Mouse (Mus musculus) cerebellum, postnatal 36 days (tissue): ENCODE data around the gene Eif2ak3.
"Not testable (repeated sequence)": the region's sequence is repeated elsewhere in the genome, so short reads cannot be mapped to it uniquely, and the experiment has no call there.

Experiments used
- DNase-seq, 2 experiments: peaks; one replicate each; pipeline ENCODE4 v3.0.0; 2021 to 2022; ENCODE audit warnings: mixed read lengths in 2 of 2

The Eif2ak3 gene

DNA sequence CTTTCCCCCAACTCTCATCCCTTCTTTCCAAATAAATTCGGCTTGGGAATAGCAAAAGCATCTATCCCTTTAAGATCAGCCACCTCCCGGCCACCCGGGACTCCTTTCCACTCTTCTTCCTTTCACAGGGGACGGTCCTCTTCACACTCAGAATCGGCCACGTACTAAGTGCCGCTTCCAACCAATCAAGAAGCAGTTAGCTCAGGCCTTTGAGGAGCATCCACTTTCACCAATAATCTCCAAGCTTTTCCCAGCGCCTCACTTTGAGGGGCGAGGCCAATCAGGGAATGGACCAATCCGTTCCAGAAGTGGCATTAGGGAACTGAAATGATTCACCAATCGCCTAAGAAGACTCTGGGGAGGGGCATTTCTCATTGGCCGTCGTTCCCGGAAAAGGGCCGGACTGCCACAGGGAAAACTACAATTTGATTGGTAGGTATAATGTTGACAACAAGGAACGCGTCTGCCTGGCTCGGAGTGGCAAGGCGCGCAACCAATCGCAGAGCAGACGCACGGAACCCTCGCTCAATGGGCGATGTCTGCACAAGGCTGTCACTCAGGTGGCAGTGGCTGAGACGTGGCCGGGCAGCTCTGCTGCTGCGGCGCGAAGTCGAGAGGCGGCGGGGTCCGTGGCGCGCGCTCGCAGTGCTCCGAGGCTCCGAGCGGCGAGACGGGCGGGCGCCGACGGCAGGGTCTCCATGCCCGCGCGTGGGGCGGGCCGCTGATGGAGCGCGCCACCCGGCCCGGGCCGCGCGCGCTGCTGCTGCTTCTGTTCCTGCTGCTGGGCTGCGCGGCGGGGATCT lies at the start of gene Eif2ak3:
TSS of gene Eif2ak3 (plus strand) at position 514 of the 803 bp plus-strand sequence.
- peak; percentile 98 to 99 for DNase-seq

DNA sequence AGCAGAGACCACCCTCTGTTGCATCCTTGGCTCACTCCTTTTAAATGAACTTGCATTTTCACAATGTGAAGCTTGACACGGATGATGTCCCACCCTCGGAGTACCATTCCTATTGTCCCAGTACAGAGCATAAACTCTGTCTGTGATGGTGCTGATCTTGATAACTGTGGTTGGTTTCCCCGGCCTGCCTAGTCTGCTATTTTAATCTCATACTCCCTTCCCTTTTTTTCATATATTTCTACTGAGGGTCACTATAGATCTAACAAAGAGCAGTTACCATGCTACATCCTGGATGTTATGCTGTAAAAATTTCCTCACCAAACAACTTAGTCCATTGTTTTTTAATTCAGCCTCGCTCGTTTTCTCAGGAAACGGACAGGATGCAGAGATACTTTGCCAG lies 47.4 kb upstream of the Eif2ak3 start:
- no peak for DNase-seq

DNA sequence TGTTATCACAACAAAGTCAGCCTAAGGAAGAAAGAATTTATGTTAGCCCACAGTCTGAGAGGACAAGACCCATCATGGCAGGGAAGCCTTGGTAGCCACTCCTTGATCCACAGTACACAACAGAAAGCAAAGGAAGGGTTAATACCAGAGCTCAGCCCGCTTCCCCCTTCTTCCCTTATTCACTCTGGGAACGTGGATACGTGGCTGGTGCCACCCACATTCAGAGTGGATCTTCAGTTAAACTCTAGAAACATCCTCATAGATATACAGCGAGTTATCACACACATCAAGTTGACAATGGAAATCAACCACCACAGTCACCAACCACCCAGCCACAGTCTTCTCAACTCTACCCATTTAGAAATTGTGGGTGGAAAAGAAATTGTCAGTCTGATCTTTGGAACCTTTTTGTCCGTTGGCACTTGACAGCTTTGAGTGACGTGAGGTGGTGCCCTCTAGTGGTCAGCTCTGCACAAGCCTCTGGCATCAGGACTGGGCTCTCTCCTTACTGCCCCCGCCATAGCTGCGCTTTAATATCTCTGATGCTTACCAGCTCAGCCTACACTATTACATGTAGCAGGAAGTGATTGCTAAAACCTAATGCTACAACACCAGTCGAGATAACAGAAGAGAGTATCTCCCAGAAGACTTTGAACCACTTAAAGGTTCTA lies 46.6 kb upstream of the Eif2ak3 start:
- peak; percentile 62 to 68 for DNase-seq

DNA sequence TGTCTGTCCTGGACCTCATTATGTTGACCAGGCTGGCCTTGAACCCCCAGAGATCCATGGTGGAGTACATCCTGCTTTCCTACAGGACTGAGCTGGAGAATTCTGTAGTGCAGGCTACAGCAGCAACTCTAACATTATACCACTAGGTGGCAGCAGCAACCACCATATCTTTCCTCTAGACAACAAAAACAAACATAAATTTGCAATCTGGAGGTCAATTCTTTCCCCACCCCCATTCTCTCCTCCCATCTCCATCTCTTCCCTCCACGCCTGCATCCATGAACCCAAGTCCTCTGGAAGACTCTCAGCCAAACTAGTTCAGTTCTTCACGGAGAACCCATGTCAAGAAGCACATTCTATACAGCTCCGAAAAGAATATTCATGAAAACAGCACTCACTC lies 39.7 kb upstream of the Eif2ak3 start:
- peak; percentile 16 to 49 for DNase-seq

DNA sequence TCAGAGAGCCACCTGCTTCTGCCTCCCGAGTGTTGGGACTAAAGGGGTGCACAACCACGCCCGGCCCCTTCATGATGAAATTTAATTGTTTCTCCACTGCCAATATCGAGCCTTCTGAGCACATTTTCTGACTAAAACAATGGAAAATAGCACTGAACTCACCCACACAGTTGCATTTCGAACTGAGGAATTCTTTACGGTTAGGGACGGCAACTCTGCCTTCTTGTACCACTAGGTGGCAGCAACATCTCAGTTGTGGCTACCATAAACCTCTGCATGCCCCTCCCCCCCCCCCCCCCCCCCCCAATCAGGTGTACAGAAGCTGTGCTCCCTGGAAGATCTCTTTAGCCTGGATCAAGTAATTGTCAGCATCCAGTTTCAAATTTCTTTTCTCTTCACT lies 39.0 kb upstream of the Eif2ak3 start:
- DNase-seq, result peak; percentile 70 to 76

DNA sequence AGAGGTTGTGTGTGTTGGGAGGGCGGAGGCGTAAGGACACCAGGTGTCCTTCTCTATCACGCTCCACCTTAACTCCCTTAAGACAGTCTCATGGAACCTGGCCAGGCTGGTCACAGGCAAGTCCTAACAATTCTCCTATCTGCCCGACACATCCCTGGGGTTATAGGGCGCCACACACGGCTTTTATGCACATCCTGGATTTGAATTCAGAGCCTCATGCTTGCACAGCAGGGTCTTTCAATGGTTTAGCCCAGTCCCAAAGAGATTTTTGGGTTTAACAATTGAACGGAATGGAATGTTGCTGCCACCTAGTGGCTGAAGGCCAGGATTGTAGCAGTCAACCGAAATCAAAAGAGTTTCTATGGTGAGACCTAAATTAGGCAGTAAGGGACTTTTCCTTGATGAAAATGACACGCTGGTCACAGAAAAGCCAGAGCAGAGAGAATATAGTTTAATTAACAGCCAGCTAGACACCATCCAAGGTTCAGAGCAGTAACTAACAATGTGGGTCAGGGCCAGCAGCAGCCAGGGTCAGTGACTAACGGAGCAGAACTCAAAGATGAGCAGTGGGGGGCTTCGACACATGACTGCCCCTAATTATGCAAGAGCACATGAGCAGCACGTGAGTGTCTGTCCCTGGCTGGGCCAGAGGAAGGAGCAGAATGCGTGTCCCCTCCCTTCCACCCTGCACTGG lies 38.3 kb upstream of the Eif2ak3 start:
- peak; percentile 62 to 80 for DNase-seq

DNA sequence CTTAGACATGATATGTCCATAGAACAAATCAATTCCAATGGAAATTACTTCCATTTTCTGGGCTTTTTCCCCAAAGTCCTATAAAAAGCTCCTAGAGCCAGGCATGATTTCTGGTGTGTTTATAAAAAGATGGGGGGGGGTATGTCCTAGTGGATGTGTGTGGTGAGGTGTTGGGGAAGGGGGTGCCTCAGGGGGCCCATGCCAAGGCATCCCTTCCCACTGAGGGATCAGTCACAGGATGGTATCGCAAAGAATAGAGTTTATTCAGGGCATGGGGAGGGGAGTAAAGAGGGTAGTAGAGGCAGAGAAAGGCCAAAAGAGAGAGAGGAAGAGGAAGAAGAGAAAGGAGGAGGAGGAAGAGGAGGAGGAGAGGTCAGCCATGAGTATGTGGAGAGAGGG lies 37.8 kb upstream of the Eif2ak3 start:
- no peak for DNase-seq

DNA sequence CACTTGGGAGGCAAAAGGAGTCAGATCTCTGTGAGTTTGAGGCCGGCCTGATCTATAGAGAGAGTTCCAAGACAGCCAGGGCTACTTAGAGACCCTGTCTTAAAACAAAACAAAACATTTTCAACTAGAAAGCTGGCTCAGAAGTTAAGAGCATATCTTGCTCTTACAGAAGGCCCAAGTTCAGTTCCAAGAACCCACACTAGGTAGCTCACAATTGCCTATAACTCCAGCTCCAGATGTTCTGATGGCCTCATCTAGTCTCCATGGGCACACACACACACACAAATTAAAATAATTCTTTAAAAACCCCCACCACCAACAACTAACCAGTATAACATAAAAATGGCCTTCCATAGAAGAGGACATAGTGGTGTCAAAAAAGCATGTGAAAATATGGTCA lies 33.8 kb upstream of the Eif2ak3 start:
- no peak for DNase-seq

DNA sequence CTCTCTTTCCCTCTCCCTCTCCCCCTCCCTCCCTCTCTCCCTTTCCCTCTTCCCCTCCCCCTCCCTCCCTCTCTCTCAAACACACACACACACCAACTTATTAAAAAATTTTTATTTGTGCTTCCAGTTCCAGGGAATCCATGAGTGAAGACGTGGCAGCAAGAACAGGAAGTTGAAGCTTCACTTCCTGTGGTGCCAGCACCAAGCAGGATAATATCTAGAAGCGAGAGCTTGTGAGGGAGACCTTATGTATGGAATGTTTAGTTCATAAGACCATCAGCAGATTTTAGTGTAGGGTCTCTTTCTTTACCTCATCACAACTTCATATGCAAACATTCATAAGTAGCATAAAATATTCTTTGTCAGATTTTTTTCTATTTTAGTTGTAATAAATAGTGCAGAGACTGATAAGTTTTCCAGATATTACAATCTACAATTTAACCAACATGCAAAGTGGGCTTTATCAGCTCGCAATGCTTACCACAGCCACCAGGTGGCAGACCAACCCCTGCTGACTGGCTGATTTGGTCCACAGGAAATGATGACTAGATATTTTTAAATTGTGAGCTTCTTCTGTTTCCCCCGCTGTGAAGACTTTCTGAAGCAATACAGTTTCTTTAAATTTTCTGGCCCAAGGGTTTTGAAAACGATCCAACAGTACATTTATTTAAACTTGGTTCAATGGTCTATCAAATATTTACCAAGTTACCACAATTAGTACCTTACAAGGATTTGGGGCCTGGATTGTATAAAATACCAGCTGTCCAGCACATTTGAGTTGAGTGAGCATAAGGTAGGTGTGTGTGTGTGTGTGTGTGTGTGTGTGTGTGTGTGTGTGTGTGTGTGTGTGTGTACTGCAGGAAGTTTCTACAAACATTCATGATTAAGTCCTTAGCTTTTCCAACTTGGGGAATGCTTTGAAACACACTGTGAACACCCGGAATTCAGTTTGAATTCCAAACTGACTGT lies 32.5 kb upstream of the Eif2ak3 start:
- peak; percentile 83 to 88 for DNase-seq

DNA sequence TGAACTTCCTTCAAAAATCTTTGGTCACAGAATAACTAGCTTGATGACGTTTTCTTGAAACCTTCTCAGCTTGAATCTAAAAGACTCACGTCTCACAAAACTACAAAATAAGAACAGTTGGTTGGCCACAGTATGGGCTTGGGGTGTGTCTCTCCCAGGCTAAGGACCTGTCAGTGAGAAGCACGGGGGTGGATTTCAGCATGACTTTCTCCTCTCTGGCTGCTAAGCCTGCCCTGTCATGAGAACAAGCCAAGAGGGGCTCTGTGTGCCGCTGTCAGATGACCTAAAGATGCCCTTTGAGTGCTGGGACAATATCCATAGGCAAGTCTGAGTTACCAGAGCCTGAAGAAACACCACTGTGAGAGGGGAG lies 31.8 kb upstream of the Eif2ak3 start:
- DNase-seq, result no peak

DNA sequence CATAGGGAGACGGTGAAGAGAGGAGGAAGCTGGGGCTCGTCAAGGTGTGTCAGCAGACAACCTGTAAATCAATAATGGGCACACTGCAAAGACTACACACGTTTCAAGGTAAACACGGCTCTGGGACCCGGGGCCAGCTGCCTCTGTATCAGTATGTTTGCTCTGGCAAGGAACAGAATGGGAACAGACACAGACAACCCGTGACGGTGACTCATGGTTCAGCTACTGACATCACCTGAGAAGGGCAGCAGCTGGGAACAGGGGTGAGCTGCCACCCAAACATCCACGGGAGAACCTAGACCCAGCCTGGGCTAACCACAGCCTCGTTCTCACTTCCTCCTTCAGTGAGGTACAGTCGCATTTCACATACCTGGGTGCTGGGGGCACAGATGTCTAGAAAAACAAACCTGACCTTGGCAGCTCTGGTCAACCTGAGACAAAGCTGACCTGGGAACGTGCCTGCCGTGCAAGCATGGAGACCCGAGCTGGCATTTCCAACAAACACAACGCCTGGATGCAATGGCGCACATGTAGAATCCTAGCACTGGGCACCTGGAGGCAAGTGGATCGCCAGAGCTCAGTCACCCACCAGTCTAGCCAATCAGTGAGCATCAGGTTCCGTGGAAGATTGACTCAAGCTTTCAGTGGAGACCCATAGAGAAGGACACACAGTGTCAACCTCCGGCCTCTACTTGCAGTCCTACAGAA lies 30.2 kb upstream of the Eif2ak3 start:
- no peak for DNase-seq

DNA sequence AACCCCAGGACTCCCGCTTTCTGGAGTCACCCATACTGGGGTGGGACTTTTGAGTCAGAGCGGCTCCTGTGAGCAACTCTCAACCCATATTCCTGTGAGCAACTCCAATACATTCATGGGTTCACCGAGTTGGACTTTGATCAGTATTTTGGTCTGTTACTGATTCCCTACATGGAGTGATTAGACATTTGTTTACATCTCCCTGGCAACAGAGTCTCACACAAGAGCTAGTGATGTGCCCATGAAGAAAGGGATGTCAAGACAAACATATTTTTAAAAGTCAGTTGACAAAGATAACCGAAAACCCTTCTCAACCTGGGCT lies 29.7 kb upstream of the Eif2ak3 start:
- no peak for DNase-seq

DNA sequence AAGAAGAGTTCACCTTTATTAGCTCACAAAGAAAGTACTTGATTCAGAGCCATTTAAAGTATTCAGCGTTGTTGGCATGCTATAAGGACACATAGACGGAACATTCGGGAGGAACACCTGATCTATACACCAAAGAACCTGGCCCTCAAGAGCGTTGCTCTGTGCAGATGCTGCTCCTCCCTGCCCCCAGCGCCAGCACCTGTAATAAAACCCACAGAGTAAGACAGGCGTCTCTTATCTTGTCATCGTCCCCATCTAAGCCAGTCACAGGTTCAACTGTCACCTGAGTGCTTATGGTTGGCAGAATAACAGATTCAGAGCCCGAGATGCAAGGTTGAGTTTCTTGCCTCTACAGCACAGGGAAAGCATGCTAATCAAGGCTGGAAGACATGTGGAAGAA lies 28.8 kb upstream of the Eif2ak3 start:
- DNase-seq, result no peak

DNA sequence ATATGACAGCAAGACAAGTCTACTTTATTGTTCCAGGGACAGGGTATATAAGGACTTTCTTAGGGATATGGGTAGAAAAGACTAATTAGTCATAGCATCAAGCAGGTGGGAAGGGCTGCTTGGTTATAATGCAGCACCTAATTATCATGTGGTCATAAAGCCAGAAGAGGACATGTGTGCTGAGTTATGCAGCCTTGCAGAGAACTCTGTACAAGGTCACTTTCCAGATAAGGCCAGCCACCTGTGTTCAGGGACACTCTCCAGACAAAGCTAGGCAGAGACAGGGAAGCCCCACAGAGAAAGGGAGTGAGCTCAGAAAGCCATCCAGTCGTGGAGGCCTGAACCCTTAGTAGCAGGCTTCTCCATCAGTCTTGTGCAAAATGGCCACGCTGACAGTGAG lies 22.7 kb upstream of the Eif2ak3 start:
- DNase-seq, result no peak

DNA sequence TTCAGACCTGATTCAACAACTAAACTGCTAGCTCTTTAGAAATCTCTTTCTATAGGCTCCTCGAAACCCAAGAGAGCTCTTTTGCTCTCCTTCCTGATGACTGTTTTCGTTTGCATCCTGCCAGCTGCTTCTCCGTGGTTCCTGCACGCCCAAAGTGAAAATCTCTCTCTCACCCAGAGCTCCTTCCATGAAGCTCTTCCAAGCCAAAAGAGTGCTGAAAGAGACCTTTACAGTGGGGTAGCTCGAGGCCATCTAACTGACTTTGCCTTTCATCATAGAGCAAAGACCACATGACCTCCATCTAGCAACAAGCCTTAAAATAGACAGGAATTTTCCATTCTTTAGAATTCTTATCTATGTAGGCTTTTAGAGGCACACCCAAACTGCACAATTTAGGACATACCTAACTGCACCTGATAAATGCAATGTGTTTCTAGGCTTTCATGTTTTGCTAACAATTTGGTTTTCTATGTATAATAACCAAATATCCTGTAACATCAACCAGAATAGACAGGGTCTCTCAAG lies 21.9 kb upstream of the Eif2ak3 start:
- DNase-seq, result no peak

DNA sequence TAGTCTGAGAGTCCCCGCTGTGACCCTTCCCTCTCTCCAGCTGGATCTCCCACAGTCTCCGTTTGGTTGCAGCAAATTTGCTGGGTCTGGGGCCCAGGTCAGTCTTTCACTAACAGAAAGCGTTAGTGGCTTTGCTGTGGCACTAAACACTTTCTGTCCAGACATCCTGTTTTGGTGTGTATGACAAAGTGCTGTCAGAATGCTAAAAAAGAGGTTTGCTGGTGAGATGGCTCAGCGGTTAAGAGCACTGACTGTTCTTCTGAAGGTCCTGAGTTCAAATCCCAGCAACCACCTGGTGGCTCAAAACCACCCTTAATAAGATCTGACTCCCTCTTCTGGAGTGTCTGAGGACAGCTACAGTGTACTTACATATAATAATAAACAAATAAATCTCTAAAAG lies 21.0 kb upstream of the Eif2ak3 start:
- DNase-seq, result not testable (repeated sequence)

DNA sequence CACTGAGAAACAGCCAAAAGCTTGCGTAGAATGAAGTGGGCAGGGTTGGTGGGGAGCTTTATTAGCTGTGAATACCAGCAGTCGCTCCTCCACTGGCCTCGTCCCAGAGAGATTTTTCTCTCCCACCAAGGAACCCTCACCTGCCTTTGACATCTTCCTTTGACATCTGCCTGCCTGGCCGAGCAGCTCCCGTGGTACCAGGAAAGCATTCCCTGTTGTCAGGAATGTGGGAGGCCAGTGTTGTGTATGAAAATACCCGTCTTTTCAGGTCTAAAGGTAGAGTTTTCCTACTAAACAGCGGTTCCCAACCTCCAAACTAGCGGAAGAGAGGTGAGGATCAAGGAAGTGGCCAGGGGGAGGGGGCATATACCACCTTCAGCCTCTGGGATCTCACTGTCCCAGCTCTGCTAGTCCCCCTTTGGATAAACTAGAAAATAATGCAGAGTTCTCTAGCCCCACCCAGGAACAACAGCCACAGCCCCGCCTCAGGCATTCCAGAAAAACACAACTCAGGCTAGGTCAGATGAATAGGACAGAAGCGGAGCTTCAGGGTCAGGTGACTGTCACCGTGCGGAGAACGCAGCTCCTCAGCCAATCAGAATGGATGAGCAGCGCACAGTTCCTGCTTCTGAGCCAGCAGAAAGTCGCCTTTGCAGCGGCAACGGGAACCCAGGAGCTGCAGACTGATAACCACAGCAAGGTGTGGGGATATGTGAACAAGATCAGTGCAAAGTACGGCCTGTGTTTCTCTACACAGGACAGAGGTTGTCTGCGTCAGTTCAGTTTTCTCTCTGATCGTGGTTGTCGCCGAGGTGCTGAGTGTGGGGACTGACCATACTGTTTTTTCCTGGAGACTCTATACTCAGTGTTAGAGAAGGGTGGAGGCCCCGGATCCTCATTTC lies 20.0 kb upstream of the Eif2ak3 start:
- DNase-seq, result peak; percentile 82 to 83

DNA sequence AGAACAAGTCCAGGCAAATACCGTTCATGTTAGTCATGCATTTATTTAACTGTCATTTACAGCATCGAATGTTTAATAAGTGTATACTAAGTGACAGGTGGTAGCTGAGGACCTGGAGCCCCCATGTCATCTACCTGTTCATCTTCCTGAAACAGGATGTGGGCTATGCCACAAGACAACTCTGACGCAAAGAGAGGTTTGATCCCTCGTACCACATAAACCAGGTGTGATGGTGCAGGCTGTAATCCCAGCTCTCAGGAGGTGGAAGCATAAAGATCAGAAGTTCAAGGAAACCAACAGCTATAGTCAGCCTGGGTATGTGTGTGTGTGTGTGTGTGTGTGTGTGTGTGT lies 19.4 kb upstream of the Eif2ak3 start:
- no peak for DNase-seq

DNA sequence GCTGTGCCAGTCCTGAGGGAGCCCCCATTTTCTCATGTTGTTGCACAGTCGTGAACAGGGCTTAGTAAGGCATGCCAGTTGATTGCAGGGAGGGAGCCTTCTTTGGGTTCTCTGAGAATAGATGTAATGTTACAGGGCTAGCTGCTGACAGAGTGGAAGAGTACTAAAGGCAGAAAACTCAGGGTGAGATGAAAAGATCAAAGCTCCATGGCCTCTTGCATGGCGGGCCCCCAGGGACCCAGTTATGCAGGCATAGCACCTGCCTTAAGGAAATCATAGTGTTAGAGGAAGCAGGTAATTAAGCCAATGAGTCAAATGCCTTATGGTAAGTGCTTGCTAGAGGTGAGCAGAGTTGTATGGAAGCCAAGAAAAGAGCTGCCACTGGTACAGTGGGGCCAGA lies 14.9 kb upstream of the Eif2ak3 start:
- DNase-seq, result no peak

DNA sequence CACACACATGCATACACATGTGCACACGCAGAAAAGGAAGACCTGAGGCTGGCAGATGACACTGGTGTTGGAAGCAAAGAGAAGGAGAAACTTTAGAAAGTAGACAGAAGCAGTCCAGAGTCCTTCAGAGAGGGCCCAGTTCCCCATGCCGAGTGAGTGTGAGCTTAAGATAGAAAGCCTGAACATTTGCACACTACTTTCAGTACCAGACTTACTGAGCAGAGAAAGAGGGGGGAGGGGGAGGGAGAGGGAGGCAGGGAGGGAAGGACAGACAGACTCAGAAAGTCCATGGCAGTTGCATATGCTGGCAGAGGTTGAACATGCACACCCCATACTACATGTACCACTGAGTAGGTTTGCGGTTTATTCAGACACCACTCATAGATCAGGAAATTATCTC lies 13.8 kb upstream of the Eif2ak3 start:
- DNase-seq, result no peak
